Mouse (Mus musculus) hindbrain, embryonic 12.5 days (tissue): ENCODE results near the gene Gm20388. TPM values are rescaled to one million over a fixed set of nuclear protein-coding genes. Genes with fewer than 3 reads are reported as not detected.
"Not testable (repeated sequence)": the region's sequence is repeated elsewhere in the genome, so short reads cannot be mapped to it uniquely, and the experiment has no call there.

Source experiments
- ATAC-seq: fragments of 200-750 bp; cut with Nextera tagmentation; 2 replicates; pipeline ENCODE4 v1.8.0; 2017; ENCODE audit warnings: moderate TSS enrichment; ENCODE audit not compliant: low FRiP score
- H3K27ac ChIP-seq: fragments of 300-500 bp; sonication (generic); 2 replicates; pipeline ENCODE4 v1.5.1; 2016; ENCODE audit warnings: mild to moderate bottlenecking
- H3K27me3 ChIP-seq: fragments of 300-500 bp; sonication (generic); 2 replicates; pipeline ENCODE4 v1.6.1; 2016; ENCODE audit warnings: mild to moderate bottlenecking
- H3K36me3 ChIP-seq: fragments of 300-500 bp; sonication (generic); 2 replicates; pipeline ENCODE4 v1.6.1; 2016; ENCODE audit warnings: mild to moderate bottlenecking
- H3K4me1 ChIP-seq: fragments of 300-500 bp; sonication (generic); 2 replicates; pipeline ENCODE4 v1.6.1; 2016
- H3K4me2 ChIP-seq: fragments of 300-500 bp; sonication (generic); replicated peaks from 2 replicates; pipeline ENCODE4 v1.6.1; 2016; ENCODE audit warnings: mild to moderate bottlenecking
- H3K4me3 ChIP-seq: fragments of 300-500 bp; sonication (generic); 2 replicates; pipeline ENCODE4 v1.5.1; 2016; ENCODE audit warnings: mild to moderate bottlenecking
- H3K9ac ChIP-seq: fragments of 300-500 bp; sonication (generic); 2 replicates; pipeline ENCODE4 v1.6.1; 2016; ENCODE audit warnings: mild to moderate bottlenecking, moderate library complexity
- H3K9me3 ChIP-seq: fragments of 300-500 bp; sonication (generic); replicated peaks from 2 replicates; pipeline ENCODE4 v1.6.1; 2016; ENCODE audit warnings: mild to moderate bottlenecking
- WGBS: fragments of 180-500 bp; shearing (Covaris S2); methylation state at CpG from one replicate; pipeline ENCODE4 v1.1.7; 2016; 5-methylcytosine and 5-hydroxymethylcytosine counted together
- polyA plus RNA-seq: library from polyadenylated mRNA; unstranded; fragments of >200 nt; fragmentation: Nextera tagmentation; extraction: Ambion mirVana; gene quantifications from 2 replicates; pipeline ENCODE4 v1.2.1, GENCODE M21; 2016

The Gm20388 gene
- polyA plus RNA-seq, 1 experiment from 2014 or later, result not detected

GRCm38 (mm10) chr8:123426511-123427509 is 3516.2 kb downstream of the Gm20388 start:
- Histone ChIP-seq H3K4me1 (no peaks in the 10 kb centered on the region), H3K9ac (no peak overlapping the region), H3K4me3 (no peak overlapping the region), H3K27ac (no peak overlapping the region), H3K27me3 (no peaks in the 10 kb centered on the region), H3K9me3 (peaks cover 50% of the 10 kb centered on the region), H3K4me2 (no peak overlapping the region), H3K36me3 (no peaks in the 10 kb centered on the region)
- ATAC-seq, result no peak
- WGBS, result 97% methylated on average over 27 of the region's 27 CpGs

- Histone ChIP-seq H3K9me3 (peaks cover 60% of the 10 kb centered on the region), H3K27me3 (no peaks in the 10 kb centered on the region), H3K9ac (no peak overlapping the region), H3K27ac (no peak overlapping the region), H3K36me3 (no peaks in the 10 kb centered on the region), H3K4me3 (no peak overlapping the region), H3K4me2 (no peak overlapping the region), H3K4me1 (no peaks in the 10 kb centered on the region)
- ATAC-seq, result no peak
- 95% methylated on average over 24 of the region's 24 CpGs for WGBS
Measured at GRCm38 (mm10) chr8:123427639-123428275, 3517.1 kb downstream of the Gm20388 start.

DNA sequence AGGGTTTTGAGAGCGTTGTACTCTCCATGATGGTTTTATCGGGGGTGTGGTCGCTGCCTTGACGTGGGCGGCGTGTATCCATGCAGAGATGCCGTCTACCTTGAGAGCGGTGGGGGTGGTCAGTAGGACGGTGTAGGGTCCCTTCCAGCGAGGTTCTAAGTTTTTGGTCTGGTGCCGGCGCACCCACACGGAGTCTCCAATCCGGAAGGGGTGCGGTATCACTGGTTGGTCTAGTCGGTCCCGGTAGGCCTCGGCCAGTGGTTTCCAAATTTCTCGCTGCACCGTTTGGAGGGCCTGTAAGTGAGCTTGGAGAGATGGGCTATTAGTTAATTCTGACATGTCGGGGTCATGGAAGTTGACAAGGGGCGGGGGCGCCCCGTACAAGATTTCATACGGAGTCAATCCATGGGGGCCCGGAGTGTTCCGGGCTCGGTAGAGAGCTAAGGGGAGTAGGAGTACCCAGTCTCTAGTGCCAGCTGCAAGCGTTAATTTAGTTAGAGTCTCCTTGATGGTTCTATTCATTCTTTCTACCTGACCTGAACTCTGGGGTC is 3517.8 kb downstream of the Gm20388 start:
- Histone ChIP-seq H3K4me1 (no peaks in the 10 kb centered on the region), H3K4me2 (no peak overlapping the region), H3K27ac (no peak overlapping the region), H3K9me3 (peaks cover 63% of the 10 kb centered on the region), H3K27me3 (no peaks in the 10 kb centered on the region), H3K9ac (no peak overlapping the region), H3K36me3 (no peaks in the 10 kb centered on the region), H3K4me3 (no peak overlapping the region)
- 97% methylated on average over 29 of the region's 29 CpGs for WGBS
- ATAC-seq, result no peak

- WGBS, result 96% methylated on average over 23 of the region's 23 CpGs
- Histone ChIP-seq H3K4me1 (no peaks in the 10 kb centered on the region), H3K9me3 (peaks cover 66% of the 10 kb centered on the region), H3K27ac (no peak overlapping the region), H3K36me3 (no peaks in the 10 kb centered on the region), H3K4me2 (no peak overlapping the region), H3K27me3 (no peaks in the 10 kb centered on the region), H3K4me3 (no peak overlapping the region), H3K9ac (no peak overlapping the region)
- ATAC-seq, result no peak
Measured at GRCm38 (mm10) chr8:123428939-123429721, 3518.5 kb downstream of the Gm20388 start.

GRCm38 (mm10) chr8:123429722-123430013 is 3519.0 kb downstream of the Gm20388 start:
- not testable (repeated sequence) for H3K27me3 ChIP-seq, H3K9ac ChIP-seq, H3K4me1 ChIP-seq, H3K4me2 ChIP-seq, ATAC-seq, H3K36me3 ChIP-seq, H3K27ac ChIP-seq, H3K4me3 ChIP-seq
- H3K9me3 ChIP-seq, result peaks cover 69% of the 10 kb centered on the region
- 96% methylated on average over 15 of the region's 15 CpGs for WGBS

DNA sequence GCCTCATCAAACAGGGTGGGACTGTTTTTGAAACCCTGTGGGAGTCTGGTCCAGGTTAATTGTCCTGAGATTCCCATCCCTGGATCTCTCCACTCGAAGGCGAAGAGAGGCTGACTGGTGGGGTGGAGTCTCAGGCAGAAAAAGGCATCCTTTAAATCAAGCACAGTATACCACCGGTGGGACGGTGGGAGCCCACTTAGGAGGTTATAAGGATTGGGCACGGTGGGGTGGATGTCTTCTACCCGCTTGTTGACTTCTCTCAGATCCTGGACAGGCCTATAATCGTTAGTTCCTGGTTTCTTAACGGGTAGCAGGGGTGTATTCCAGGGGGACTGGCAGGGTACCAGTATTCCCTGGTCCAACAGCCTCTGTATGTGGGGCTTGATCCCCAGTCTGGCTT is 3520.3 kb downstream of the Gm20388 start:
- not testable (repeated sequence) for ATAC-seq

GRCm38 (mm10) chr8:123431616-123432365 is 3521.2 kb downstream of the Gm20388 start:
- Histone ChIP-seq H3K9ac (no peak overlapping the region), H3K4me3 (no peak overlapping the region), H3K9me3 (peaks cover 63% of the 10 kb centered on the region), H3K4me2 (no peak overlapping the region), H3K27ac (no peak overlapping the region), H3K27me3 (no peaks in the 10 kb centered on the region), H3K36me3 (no peaks in the 10 kb centered on the region), H3K4me1 (no peaks in the 10 kb centered on the region)
- ATAC-seq, result no peak
- WGBS, result 95% methylated on average over 25 of the region's 25 CpGs

More for the DNA sequence above, 3520.3 kb downstream of the Gm20388 start:
- H3K4me1 ChIP-seq, H3K27ac ChIP-seq, H3K36me3 ChIP-seq, H3K27me3 ChIP-seq, H3K4me2 ChIP-seq, H3K4me3 ChIP-seq, H3K9ac ChIP-seq: not testable (repeated sequence)
- H3K9me3 ChIP-seq, result peaks cover 70% of the 10 kb centered on the region
- WGBS, result 94% methylated on average over 8 of the region's 8 CpGs

DNA sequence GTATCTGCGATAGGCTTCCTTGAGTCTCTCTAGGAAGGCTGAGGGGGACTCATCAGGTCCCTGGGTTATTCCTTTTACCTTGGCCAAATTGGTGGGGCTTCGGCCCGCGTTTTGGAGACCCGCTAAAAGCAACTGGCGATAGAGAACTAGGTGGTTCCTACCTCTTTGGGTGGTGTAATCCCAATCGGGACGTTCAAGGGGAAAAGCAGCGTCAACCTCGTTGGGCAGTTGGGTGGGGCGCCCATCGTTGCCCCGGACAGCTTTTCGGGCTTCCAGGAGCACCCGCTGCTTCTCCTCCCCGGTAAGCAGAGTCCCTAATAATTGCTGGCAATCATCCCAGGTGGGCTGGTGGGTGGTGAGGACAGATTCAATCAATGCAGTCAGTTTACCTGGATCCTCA is 3521.7 kb downstream of the Gm20388 start:
- Histone ChIP-seq H3K4me3 (no peak overlapping the region), H3K27me3 (no peaks in the 10 kb centered on the region), H3K4me2 (no peak overlapping the region), H3K27ac (no peak overlapping the region), H3K36me3 (no peaks in the 10 kb centered on the region), H3K9ac (no peak overlapping the region), H3K9me3 (peaks cover 57% of the 10 kb centered on the region), H3K4me1 (no peaks in the 10 kb centered on the region)
- WGBS, result 98% methylated on average over 16 of the region's 16 CpGs
- ATAC-seq, result no peak

- not testable (repeated sequence) for H3K27me3 ChIP-seq, ATAC-seq, H3K36me3 ChIP-seq, H3K27ac ChIP-seq, H3K9ac ChIP-seq, H3K4me3 ChIP-seq, H3K4me2 ChIP-seq, H3K4me1 ChIP-seq
- 97% methylated on average over 47 of the region's 47 CpGs for WGBS
- peaks cover 47% of the 10 kb centered on the region for H3K9me3 ChIP-seq
Measured at GRCm38 (mm10) chr8:123433241-123433974, 3522.8 kb downstream of the Gm20388 start.

GRCm38 (mm10) chr8:123441788-123442187 is 3531.1 kb downstream of the Gm20388 start:
- Histone ChIP-seq H3K36me3 (0 out of 2 replicates have a peak, but pooled peaks cover 3% of the 10 kb centered on the region), H3K9ac (no peak overlapping the region), H3K9me3 (no peaks in the 10 kb centered on the region), H3K4me1 (peaks cover 10% of the 10 kb centered on the region; the same call in 1 of the 2 replicates), H3K27ac (no peak overlapping the region), H3K4me2 (no peak overlapping the region), H3K27me3 (no peaks in the 10 kb centered on the region), H3K4me3 (no peak overlapping the region)
- no peak for ATAC-seq
- 99% methylated on average over 2 of the region's 2 CpGs for WGBS

DNA sequence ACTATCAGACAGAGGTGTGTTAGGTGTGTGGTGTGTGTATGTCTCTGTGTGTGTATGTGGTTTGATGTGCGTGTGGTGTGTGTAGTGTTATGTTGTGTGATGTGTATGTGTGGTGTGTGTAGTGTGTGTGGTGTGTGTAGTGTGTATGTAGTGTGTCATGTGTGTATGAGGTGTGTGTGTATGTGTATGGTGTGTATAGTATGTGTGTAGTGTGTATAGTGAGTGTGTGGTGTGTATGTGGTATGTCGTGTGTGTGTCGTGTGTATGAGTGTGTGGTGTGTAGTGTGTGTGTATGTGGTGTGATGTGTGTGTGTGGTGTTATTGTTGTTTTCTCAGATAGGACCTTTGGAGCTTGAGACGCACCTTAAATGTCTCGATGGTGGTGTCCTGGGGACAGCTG is 3531.7 kb downstream of the Gm20388 start:
- Histone ChIP-seq H3K9ac (0 out of 2 replicates have a peak overlapping the region, but pooled peaks have one; percentile 23), H3K4me2 (peak overlapping the region; percentile 62), H3K27ac (no peak overlapping the region), H3K4me3 (0 out of 2 replicates have a peak overlapping the region, but pooled peaks have one; percentile 55), H3K36me3 (0 out of 2 replicates have a peak, but pooled peaks cover 3% of the 10 kb centered on the region), H3K27me3 (no peaks in the 10 kb centered on the region), H3K9me3 (no peaks in the 10 kb centered on the region), H3K4me1 (peaks cover 10% of the 10 kb centered on the region; the same call in 1 of the 2 replicates)
- WGBS, result 80% methylated on average over 5 of the region's 5 CpGs
- peak; percentile 51 for ATAC-seq
